Mouse (Mus musculus) lung, embryonic 16.5 days (tissue): ENCODE measurements around the gene Tulp4. TPM values are rescaled to one million over a fixed set of nuclear protein-coding genes. Genes with fewer than 3 reads are reported as not detected.

Experiments used
- ATAC-seq: fragments of 200-750 bp; cut with Nextera tagmentation; 2 replicates; pipeline ENCODE4 v1.8.0; 2017; ENCODE audit warnings: low read depth, mild to moderate bottlenecking, moderate library complexity
- H3K27ac ChIP-seq: fragments of 300-500 bp; sonication (generic); 2 replicates; pipeline ENCODE4 v1.5.1; 2014; ENCODE audit warnings: mild to moderate bottlenecking, control low read depth, low read length
- H3K27me3 ChIP-seq: fragments of 300-500 bp; sonication (generic); 2 replicates; pipeline ENCODE4 v1.6.1; 2014; ENCODE audit warnings: low read depth, low read length, mixed read lengths; ENCODE audit not compliant: control insufficient read depth, insufficient read depth
- H3K36me3 ChIP-seq: fragments of 300-500 bp; sonication (generic); 2 replicates; pipeline ENCODE4 v1.6.1; 2014; ENCODE audit warnings: low read length; ENCODE audit not compliant: control insufficient read depth, insufficient read depth
- H3K4me1 ChIP-seq: fragments of 300-500 bp; sonication (generic); replicated peaks from 2 replicates; pipeline ENCODE4 v1.6.1; 2014; ENCODE audit warnings: low read length, mixed read lengths; ENCODE audit not compliant: control insufficient read depth, insufficient read depth
- H3K4me2 ChIP-seq: fragments of 300-500 bp; sonication (generic); 2 replicates; pipeline ENCODE4 v1.6.1; 2014; ENCODE audit warnings: low read depth, low read length, control low read depth
- H3K4me3 ChIP-seq: fragments of 300-500 bp; sonication (generic); 2 replicates; pipeline ENCODE4 v1.5.1; 2014; ENCODE audit warnings: mild to moderate bottlenecking, low read length, control low read depth
- H3K9ac ChIP-seq: fragments of 300-500 bp; sonication (generic); 2 replicates; pipeline ENCODE4 v1.6.1; 2014; ENCODE audit warnings: low read length, control low read depth
- H3K9me3 ChIP-seq: fragments of 300-500 bp; sonication (generic); 2 replicates; pipeline ENCODE4 v1.6.1; 2016; ENCODE audit warnings: low read length; ENCODE audit not compliant: control insufficient read depth
- WGBS: fragments of 180-500 bp; shearing (Covaris S2); extraction: QIAGEN DNeasy Blood & Tissue Kit; methylation state at CpG from one replicate; pipeline ENCODE4 v1.1.7; 2014; 5-methylcytosine and 5-hydroxymethylcytosine counted together
- polyA plus RNA-seq: library from polyadenylated mRNA; unstranded; fragments of >200 nt; fragmentation: Nextera tagmentation; extraction: Ambion mirVana; gene quantifications from 2 replicates; pipeline ENCODE4 v1.2.1, GENCODE M21; 2015

Gene Tulp4
- polyA plus RNA-seq, 1 experiment from 2014 or later = 56.0 TPM

- H3K9ac ChIP-seq = no peak overlapping the region
- WGBS = 90% methylated on average over 9 of the region's 9 CpGs
Observed at GRCm38 (mm10) chr17:6115085-6115484, 8.8 kb downstream of the Tulp4 start.

GRCm38 (mm10) chr17:6117148-6117725, 11.0 kb downstream of the Tulp4 start:
- no peak overlapping the region for H3K27ac ChIP-seq
- 73% methylated on average over 4 of the region's 4 CpGs for WGBS
- peaks cover 4% of the 10 kb centered on the region for H3K36me3 ChIP-seq
- no peaks in the 10 kb centered on the region for H3K9me3 ChIP-seq
- no peaks in the 10 kb centered on the region for H3K27me3 ChIP-seq
- no peaks in the 10 kb centered on the region; the same call in 1 of the 2 replicates for H3K4me1 ChIP-seq
- H3K9ac ChIP-seq = no peak overlapping the region
- H3K4me3 ChIP-seq = no peak overlapping the region
- no peak overlapping the region for H3K4me2 ChIP-seq
- ATAC-seq = no peak

More at GRCm38 (mm10) chr17:6115085-6115484, 8.8 kb downstream of the Tulp4 start:
- no peaks in the 10 kb centered on the region for H3K27me3 ChIP-seq
- no peaks in the 10 kb centered on the region for H3K36me3 ChIP-seq
- H3K27ac ChIP-seq = no peak overlapping the region
- no peaks in the 10 kb centered on the region for H3K9me3 ChIP-seq
- H3K4me3 ChIP-seq = no peak overlapping the region
- H3K4me2 ChIP-seq = no peak overlapping the region
- no peaks in the 10 kb centered on the region; the same call in 1 of the 2 replicates for H3K4me1 ChIP-seq
- ATAC-seq = no peak

- H3K36me3 ChIP-seq = peaks cover 10% of the 10 kb centered on the region
- no peaks in the 10 kb centered on the region; the same call in 1 of the 2 replicates for H3K4me1 ChIP-seq
- no peak overlapping the region for H3K4me3 ChIP-seq
- H3K9ac ChIP-seq = no peak overlapping the region
- H3K4me2 ChIP-seq = no peak overlapping the region
- no peak overlapping the region for H3K27ac ChIP-seq
- no peaks in the 10 kb centered on the region for H3K9me3 ChIP-seq
- H3K27me3 ChIP-seq = no peaks in the 10 kb centered on the region
- WGBS = 87% methylated on average over 3 of the region's 3 CpGs
- no peak for ATAC-seq
Observed at GRCm38 (mm10) chr17:6117917-6118316, 11.7 kb downstream of the Tulp4 start.

- peaks cover 10% of the 10 kb centered on the region for H3K36me3 ChIP-seq
- no peak overlapping the region for H3K9ac ChIP-seq
- no peak for ATAC-seq
- H3K4me2 ChIP-seq = no peak overlapping the region
- no peaks in the 10 kb centered on the region; the same call in 1 of the 2 replicates for H3K4me1 ChIP-seq
- H3K9me3 ChIP-seq = no peaks in the 10 kb centered on the region
- no peak overlapping the region for H3K27ac ChIP-seq
- H3K4me3 ChIP-seq = no peak overlapping the region
- H3K27me3 ChIP-seq = no peaks in the 10 kb centered on the region
- WGBS = 87% methylated on average over 4 of the region's 4 CpGs
Observed at GRCm38 (mm10) chr17:6118861-6119260, 12.6 kb downstream of the Tulp4 start.

- no peak overlapping the region for H3K9ac ChIP-seq
- H3K27me3 ChIP-seq = no peaks in the 10 kb centered on the region
- no peaks in the 10 kb centered on the region for H3K4me1 ChIP-seq
- H3K27ac ChIP-seq = no peak overlapping the region
- no peak overlapping the region for H3K4me3 ChIP-seq
- no peaks in the 10 kb centered on the region for H3K9me3 ChIP-seq
- WGBS = 92% methylated on average over 4 of the region's 4 CpGs
- ATAC-seq = no peak
- H3K36me3 ChIP-seq = peaks cover 10% of the 10 kb centered on the region
- no peak overlapping the region for H3K4me2 ChIP-seq
Observed at GRCm38 (mm10) chr17:6123776-6124175, 17.5 kb downstream of the Tulp4 start.

GRCm38 (mm10) chr17:6125441-6125840, 19.2 kb downstream of the Tulp4 start:
- H3K4me3 ChIP-seq = no peak overlapping the region
- no peak for ATAC-seq
- no peak overlapping the region for H3K4me2 ChIP-seq
- WGBS = 90% methylated on average over 3 of the region's 3 CpGs
- no peaks in the 10 kb centered on the region for H3K4me1 ChIP-seq
- no peak overlapping the region for H3K9ac ChIP-seq
- H3K27ac ChIP-seq = no peak overlapping the region
- H3K36me3 ChIP-seq = peaks cover 10% of the 10 kb centered on the region
- H3K9me3 ChIP-seq = no peaks in the 10 kb centered on the region
- H3K27me3 ChIP-seq = no peaks in the 10 kb centered on the region

- 38% methylated on average over 3 of the region's 3 CpGs for WGBS
- no peak overlapping the region for H3K4me2 ChIP-seq
- H3K27me3 ChIP-seq = no peaks in the 10 kb centered on the region
- no peaks in the 10 kb centered on the region for H3K9me3 ChIP-seq
- no peaks in the 10 kb centered on the region for H3K36me3 ChIP-seq
- ATAC-seq = no peak
- H3K4me1 ChIP-seq = no peaks in the 10 kb centered on the region
- no peak overlapping the region for H3K9ac ChIP-seq
- H3K4me3 ChIP-seq = no peak overlapping the region
- no peak overlapping the region for H3K27ac ChIP-seq
Observed at GRCm38 (mm10) chr17:6128039-6128438, 21.8 kb downstream of the Tulp4 start.

- no peak overlapping the region for H3K4me3 ChIP-seq
- H3K9me3 ChIP-seq = no peaks in the 10 kb centered on the region
- no peaks in the 10 kb centered on the region for H3K27me3 ChIP-seq
- no peaks in the 10 kb centered on the region for H3K36me3 ChIP-seq
- H3K9ac ChIP-seq = no peak overlapping the region
- ATAC-seq = no peak
- H3K4me2 ChIP-seq = no peak overlapping the region
- H3K4me1 ChIP-seq = no peaks in the 10 kb centered on the region
- 81% methylated on average over 4 of the region's 4 CpGs for WGBS
- H3K27ac ChIP-seq = no peak overlapping the region
Observed at GRCm38 (mm10) chr17:6129361-6129760, 23.1 kb downstream of the Tulp4 start.

GRCm38 (mm10) chr17:6131083-6131482, 24.8 kb downstream of the Tulp4 start:
- ATAC-seq = no peak
- Histone ChIP-seq H3K27ac (no peak overlapping the region), H3K27me3 (no peaks in the 10 kb centered on the region), H3K4me2 (no peak overlapping the region), H3K4me3 (no peak overlapping the region), H3K9ac (no peak overlapping the region), H3K36me3 (no peaks in the 10 kb centered on the region), H3K9me3 (no peaks in the 10 kb centered on the region), H3K4me1 (no peaks in the 10 kb centered on the region)
- WGBS = 87% methylated on average over 3 of the region's 3 CpGs
